Mouse (Mus musculus): Measurements from ENCODE around the gene Ppm1l. TPM values are rescaled to one million over a fixed set of nuclear protein-coding genes. Genes with fewer than 3 reads are reported as not detected.

Gene Ppm1l
- total and polyA plus RNA-seq, 3 experiments: not detected

DNA sequence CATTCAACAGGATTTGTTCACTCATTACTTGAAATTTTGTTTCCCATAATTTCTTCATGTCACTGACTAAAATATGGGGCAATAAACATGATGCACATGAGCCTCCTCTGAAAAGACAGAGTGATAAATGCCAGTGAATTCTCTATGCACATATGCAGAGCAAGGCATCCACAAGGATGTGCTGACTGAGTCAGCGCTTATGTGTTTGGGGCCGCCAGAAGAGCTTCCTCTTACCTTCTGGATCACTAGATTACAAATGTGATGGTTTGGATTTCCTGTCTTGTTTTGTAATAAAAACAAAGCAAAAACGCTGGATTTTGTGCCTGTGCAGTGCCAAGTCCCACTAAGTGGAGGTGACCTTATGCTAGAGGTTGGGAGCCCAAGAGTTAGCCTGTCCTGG, 260.1 kb downstream of the Ppm1l start:
- H3K9ac ChIP-seq (ENCODE audit: control insufficient read depth, low read depth, low read length, poor library complexity, severe bottlenecking): no peak overlapping the region
- TF ChIP-seq POLR2AphosphoS5 (IDR thresholded peaks at IDR 0.05; ENCODE audit: borderline replicate concordance, low read depth, low read length): no peak
- no peak for TF ChIP-seq MAX (IDR thresholded peaks at IDR 0.05; ENCODE audit: low read length)
- TF ChIP-seq NRF1 (IDR thresholded peaks at IDR 0.05; ENCODE audit: insufficient read depth, low read depth, low read length, poor library complexity, severe bottlenecking): no peak
- TF ChIP-seq POLR2AphosphoS2 (IDR thresholded peaks at IDR 0.05; ENCODE audit: low read length): no peak
- TF ChIP-seq KAT2A (conservative IDR thresholded peaks at IDR 0.05; ENCODE audit: low read depth, low read length): no peak
- no peak for TF ChIP-seq TAL1 (IDR thresholded peaks at IDR 0.05; ENCODE audit: low read length)
- TF ChIP-seq MAZ (IDR thresholded peaks at IDR 0.05; ENCODE audit: low read depth, low read length): no peak
- TF ChIP-seq EP300 (IDR thresholded peaks at IDR 0.05; ENCODE audit: low read depth in 1 of 2, low read length in 2 of 2): no peak
- TF ChIP-seq MYB (IDR thresholded peaks at IDR 0.05; ENCODE audit: low read depth, low read length): no peak
- TF ChIP-seq TCF12 (IDR thresholded peaks at IDR 0.05; ENCODE audit: low read depth, low read length): no peak
- H3K9me3 ChIP-seq (replicated peaks; ENCODE audit: insufficient read depth, low read length): no peaks in the 10 kb centered on the region
- no peak for DNase-seq (ENCODE audit: low read depth, low spot score)
- H3K4me3 ChIP-seq (ENCODE audit: control insufficient read depth in 1 of 2, insufficient read depth in 1 of 2, low read depth in 2 of 2, low read length in 2 of 2): no peak overlapping the region
- H3K27ac ChIP-seq (ENCODE audit: control insufficient read depth, low read depth, low read length): no peak overlapping the region
- no peaks in the 10 kb centered on the region for H3K36me3 ChIP-seq (ENCODE audit: control insufficient read depth in 1 of 2, insufficient read depth in 2 of 2, low read length in 2 of 2)
- H3K27me3 ChIP-seq (ENCODE audit: control insufficient read depth in 1 of 2, insufficient read depth in 2 of 2, low read length in 2 of 2): no peaks in the 10 kb centered on the region
- H3K79me2 ChIP-seq (ENCODE audit: control insufficient read depth, insufficient read depth, low read length, poor library complexity): no peaks in the 10 kb centered on the region
- H3K4me1 ChIP-seq (ENCODE audit: control insufficient read depth in 1 of 2, insufficient read depth in 2 of 2, low read length in 2 of 2): no peaks in the 10 kb centered on the region

DNA sequence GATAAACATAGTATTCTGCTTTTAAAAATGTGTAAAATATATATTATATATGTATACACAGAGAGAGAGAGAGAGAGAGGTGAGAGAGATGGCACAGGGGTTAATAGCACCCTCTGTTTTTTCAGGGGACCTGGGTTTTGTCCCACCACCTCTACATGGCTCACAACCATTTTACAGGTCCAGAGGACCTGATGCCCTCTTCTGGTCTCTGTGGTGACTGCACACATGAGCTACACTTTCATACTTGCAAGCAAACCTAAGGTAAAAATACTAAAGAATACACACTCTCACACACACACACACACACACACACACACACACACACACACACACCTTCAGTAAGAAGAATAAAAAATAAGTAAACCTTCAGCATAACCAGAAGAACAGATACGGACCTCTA, 262.1 kb downstream of the Ppm1l start:
- H3K79me2 ChIP-seq (ENCODE audit: control insufficient read depth, insufficient read depth, low read length, poor library complexity): no peaks in the 10 kb centered on the region
- H3K27ac ChIP-seq (ENCODE audit: control insufficient read depth, low read depth, low read length): no peak overlapping the region
- no peaks in the 10 kb centered on the region for H3K36me3 ChIP-seq (ENCODE audit: control insufficient read depth in 1 of 2, insufficient read depth in 2 of 2, low read length in 2 of 2)
- DNase-seq (ENCODE audit: low read depth, low spot score): no peak
- TF ChIP-seq MYB (IDR thresholded peaks at IDR 0.05; ENCODE audit: low read depth, low read length): no peak
- TF ChIP-seq UBTF (IDR thresholded peaks at IDR 0.05; ENCODE audit: borderline replicate concordance, insufficient read depth, low read depth, low read length): no peak
- no peak for TF ChIP-seq POLR2A (IDR thresholded peaks at IDR 0.05; ENCODE audit: control insufficient read depth in 1 of 2, insufficient read depth in 1 of 2, low read depth in 1 of 2, low read length in 2 of 2, poor library complexity in 1 of 2)
- H3K4me3 ChIP-seq (ENCODE audit: control insufficient read depth in 1 of 2, insufficient read depth in 1 of 2, low read depth in 2 of 2, low read length in 2 of 2): no peak overlapping the region
- no peaks in the 10 kb centered on the region for H3K9me3 ChIP-seq (replicated peaks; ENCODE audit: insufficient read depth, low read length)
- no peaks in the 10 kb centered on the region for H3K27me3 ChIP-seq (ENCODE audit: control insufficient read depth in 1 of 2, insufficient read depth in 2 of 2, low read length in 2 of 2)
- H3K4me1 ChIP-seq (ENCODE audit: control insufficient read depth in 1 of 2, insufficient read depth in 2 of 2, low read length in 2 of 2): no peaks in the 10 kb centered on the region
- no peak overlapping the region for H3K9ac ChIP-seq (ENCODE audit: control insufficient read depth, low read depth, low read length, poor library complexity, severe bottlenecking)

DNA sequence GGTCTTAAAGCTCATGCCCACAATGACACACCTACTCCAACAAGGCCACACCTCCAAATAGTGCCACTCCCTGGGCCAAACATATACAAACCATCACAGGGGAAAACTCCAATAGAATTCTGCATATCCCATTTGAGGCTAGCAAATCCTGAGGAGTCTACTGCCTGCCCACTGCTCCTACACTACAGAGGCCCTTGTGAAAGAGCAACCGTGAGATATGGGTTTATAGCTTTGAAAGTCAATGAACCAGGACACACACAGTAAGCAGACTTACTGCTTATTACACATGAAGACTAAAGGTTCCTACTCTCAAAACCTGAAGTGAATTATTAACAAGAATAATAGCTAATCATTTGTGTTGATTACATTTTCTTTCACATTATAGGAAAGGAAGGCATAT, 267.1 kb downstream of the Ppm1l start:
- H3K79me2 ChIP-seq (ENCODE audit: control insufficient read depth, insufficient read depth, low read length, poor library complexity): no peaks in the 10 kb centered on the region
- no peaks in the 10 kb centered on the region for H3K4me1 ChIP-seq (ENCODE audit: control insufficient read depth in 1 of 2, insufficient read depth in 2 of 2, low read length in 2 of 2)
- no peaks in the 10 kb centered on the region for H3K27me3 ChIP-seq (ENCODE audit: control insufficient read depth in 1 of 2, insufficient read depth in 2 of 2, low read length in 2 of 2)
- H3K27ac ChIP-seq (ENCODE audit: control insufficient read depth, low read depth, low read length): no peak overlapping the region
- no peak for TF ChIP-seq MYB (IDR thresholded peaks at IDR 0.05; ENCODE audit: low read depth, low read length)
- TF ChIP-seq USF1 (IDR thresholded peaks at IDR 0.05; ENCODE audit: low read depth, low read length): no peak
- TF ChIP-seq MAZ (IDR thresholded peaks at IDR 0.05; ENCODE audit: low read depth, low read length): no peak
- no peak for TF ChIP-seq MYC (IDR thresholded peaks at IDR 0.05; ENCODE audit: low read depth, low read length)
- no peak for TF ChIP-seq KAT2A (conservative IDR thresholded peaks at IDR 0.05; ENCODE audit: low read depth, low read length)
- no peak for TF ChIP-seq ELF1 (IDR thresholded peaks at IDR 0.05; ENCODE audit: low read depth, low read length)
- no peak for TF ChIP-seq MXI1 (IDR thresholded peaks at IDR 0.05; ENCODE audit: low read depth, low read length)
- TF ChIP-seq POLR2A (IDR thresholded peaks at IDR 0.05; ENCODE audit: control insufficient read depth in 1 of 2, insufficient read depth in 1 of 2, low read depth in 1 of 2, low read length in 2 of 2, poor library complexity in 1 of 2): no peak
- no peak for TF ChIP-seq MEF2A (IDR thresholded peaks at IDR 0.05; ENCODE audit: extremely low read depth, insufficient replicate concordance, low read depth, low read length, poor library complexity, severe bottlenecking)
- no peak for TF ChIP-seq RCOR1 (IDR thresholded peaks at IDR 0.05; ENCODE audit: low read depth, low read length)
- no peak for TF ChIP-seq USF2 (IDR thresholded peaks at IDR 0.05; ENCODE audit: borderline replicate concordance in 1 of 2, insufficient read depth in 1 of 2, low read depth in 1 of 2, low read length in 2 of 2)
- no peak for TF ChIP-seq MAX (IDR thresholded peaks at IDR 0.05; ENCODE audit: low read length)
- TF ChIP-seq ZNF384 (IDR thresholded peaks at IDR 0.05; ENCODE audit: low read depth, low read length): no peak
- H3K36me3 ChIP-seq (ENCODE audit: control insufficient read depth in 1 of 2, insufficient read depth in 2 of 2, low read length in 2 of 2): no peaks in the 10 kb centered on the region
- no peaks in the 10 kb centered on the region for H3K9me3 ChIP-seq (replicated peaks; ENCODE audit: insufficient read depth, low read length)
- no peak for DNase-seq (ENCODE audit: low read depth, low spot score)
- H3K4me3 ChIP-seq (ENCODE audit: control insufficient read depth in 1 of 2, insufficient read depth in 1 of 2, low read depth in 2 of 2, low read length in 2 of 2): no peak overlapping the region
- H3K9ac ChIP-seq (ENCODE audit: control insufficient read depth, low read depth, low read length, poor library complexity, severe bottlenecking): no peak overlapping the region
